Mouse (Mus musculus) adrenal gland, adult 18-20 months (tissue): ENCODE measurements at regions not wholly inside any gene's neighbourhood (a gene's known extent, or its start where the extent isn't known, plus 50 kb on each side); places are given as distances from the start of the nearest gene placed in this dataset.

Source experiments
- DNase-seq, 2 experiments: peaks; one replicate each; pipeline ENCODE4 v3.0.0; 2021 to 2022; ENCODE audit warnings: low spot score in 2 of 2

GRCm38 (mm10) chr7:68579666-68580065 is 169.4 kb downstream of the Arrdc4 start:
- peak; percentile 87 to 89 for DNase-seq

- no peak for DNase-seq
Measured at GRCm38 (mm10) chr7:68579216-68579615, 169.8 kb downstream of the Arrdc4 start.

GRCm38 (mm10) chr7:68571315-68571714 is 177.7 kb downstream of the Arrdc4 start:
- DNase-seq: no peak

GRCm38 (mm10) chr7:68568127-68568510 is 180.9 kb downstream of the Arrdc4 start:
- DNase-seq: no peak

GRCm38 (mm10) chr7:68567452-68568126 is 181.5 kb downstream of the Arrdc4 start:
- no peak for DNase-seq

- DNase-seq: no peak
Measured at GRCm38 (mm10) chr7:68559440-68560343, 189.3 kb downstream of the Arrdc4 start.

GRCm38 (mm10) chr7:68550330-68550729 is 198.7 kb downstream of the Arrdc4 start:
- DNase-seq: no peak

- DNase-seq: no peak
Measured at GRCm38 (mm10) chr7:68548176-68548575, 200.9 kb downstream of the Arrdc4 start.

- DNase-seq: no peak
Measured at GRCm38 (mm10) chr7:68544136-68544535, 204.9 kb downstream of the Arrdc4 start.

GRCm38 (mm10) chr7:68509096-68509495 is 235.5 kb downstream of the Fam169b start:
- DNase-seq: no peak

- DNase-seq: no peak
Measured at GRCm38 (mm10) chr7:68491143-68491810, 217.6 kb downstream of the Fam169b start.

- no peak for DNase-seq
Measured at GRCm38 (mm10) chr7:68486676-68487075, 213.0 kb downstream of the Fam169b start.

GRCm38 (mm10) chr7:68482553-68482952 is 208.9 kb downstream of the Fam169b start:
- DNase-seq: no peak

GRCm38 (mm10) chr7:68480770-68481169 is 207.1 kb downstream of the Fam169b start:
- DNase-seq: peak; percentile 45 to 65

- no peak for DNase-seq
Measured at GRCm38 (mm10) chr7:68480336-68480735, 206.7 kb downstream of the Fam169b start.

GRCm38 (mm10) chr7:68478044-68478443 is 204.4 kb downstream of the Fam169b start:
- no peak for DNase-seq

GRCm38 (mm10) chr7:68472800-68473199 is 199.2 kb downstream of the Fam169b start:
- DNase-seq: no peak

- DNase-seq: no peak
Measured at GRCm38 (mm10) chr7:68470983-68471382, 197.3 kb downstream of the Fam169b start.

- no peak for DNase-seq
Measured at GRCm38 (mm10) chr7:68468574-68468973, 194.9 kb downstream of the Fam169b start.

- no peak for DNase-seq
Measured at GRCm38 (mm10) chr7:68457842-68458241, 184.2 kb downstream of the Fam169b start.

- DNase-seq: no peak
Measured at GRCm38 (mm10) chr7:68455451-68455850, 181.8 kb downstream of the Fam169b start.
